Mouse (Mus musculus) myocyte (in vitro differentiated cells): Measurements from ENCODE around the gene Tspan11.

Experiments
- CEBPB ChIP-seq: IDR thresholded peaks from 2 replicates; pipeline ENCODE4 v1.6.1; 2011; ENCODE audit warnings: mild to moderate bottlenecking, moderate library complexity; ENCODE audit not compliant: poor library complexity, insufficient read depth, severe bottlenecking
- POLR2A ChIP-seq: IDR thresholded peaks from one replicate; pipeline ENCODE4 v1.6.1; 2011; ENCODE audit warnings: low read depth, mild to moderate bottlenecking, control low read depth, moderate library complexity; ENCODE audit not compliant: insufficient read length
- POLR2AphosphoS2 ChIP-seq: IDR thresholded peaks from one replicate; pipeline ENCODE4 v1.6.1; 2011; ENCODE audit warnings: low read depth, control low read depth; ENCODE audit not compliant: insufficient read length

GRCm38 (mm10) chr6:127839538-127839937 is 47.9 kb upstream of the Tspan11 start:
- no peak for TF ChIP-seq POLR2A
- TF ChIP-seq POLR2AphosphoS2, result no peak
- no peak for TF ChIP-seq CEBPB
